Mouse (Mus musculus): Measurements from ENCODE around the gene Fam234a. TPM values are rescaled to one million over a fixed set of nuclear protein-coding genes. Genes with fewer than 3 reads are reported as not detected.
"Not testable (repeated sequence)": the region's sequence is repeated elsewhere in the genome, so short reads cannot be mapped to it uniquely, and the experiment has no call there.

Gene Fam234a
- total and polyA plus RNA-seq, 3 experiments = 0.10 TPM; not detected in 2

GRCm38 (mm10) chr17:26272586-26272985 is 28.5 kb upstream of the Fam234a start:
- H3K27ac ChIP-seq (ENCODE audit: control insufficient read depth, low read depth, low read length) = no peak overlapping the region
- no peak for TF ChIP-seq ELF1 (IDR thresholded peaks at IDR 0.05; ENCODE audit: low read depth, low read length)
- TF ChIP-seq TCF12 (IDR thresholded peaks at IDR 0.05; ENCODE audit: low read depth, low read length) = no peak
- TF ChIP-seq TBP (IDR thresholded peaks at IDR 0.05; ENCODE audit: low read depth, low read length) = 0 out of 2 replicates have a peak, but pooled peaks have one; percentile 34
- no peak for TF ChIP-seq ZNF384 (IDR thresholded peaks at IDR 0.05; ENCODE audit: low read depth, low read length)
- TF ChIP-seq MEF2A (IDR thresholded peaks at IDR 0.05; ENCODE audit: extremely low read depth, insufficient replicate concordance, low read depth, low read length, poor library complexity, severe bottlenecking) = no peak

GRCm38 (mm10) chr17:26269577-26269976 is 25.5 kb upstream of the Fam234a start:
- not testable (repeated sequence) for H3K79me2 ChIP-seq (ENCODE audit: control insufficient read depth, insufficient read depth, low read length, poor library complexity); H3K4me3 ChIP-seq (ENCODE audit: control insufficient read depth in 1 of 2, insufficient read depth in 1 of 2, low read depth in 2 of 2, low read length in 2 of 2); H3K9me3 ChIP-seq (replicated peaks; ENCODE audit: insufficient read depth, low read length); H3K4me1 ChIP-seq (ENCODE audit: control insufficient read depth in 1 of 2, insufficient read depth in 2 of 2, low read length in 2 of 2); H3K9ac ChIP-seq (ENCODE audit: control insufficient read depth, low read depth, low read length, poor library complexity, severe bottlenecking); H3K27me3 ChIP-seq (ENCODE audit: control insufficient read depth in 1 of 2, insufficient read depth in 2 of 2, low read length in 2 of 2); H3K27ac ChIP-seq (ENCODE audit: control insufficient read depth, low read depth, low read length); DNase-seq (ENCODE audit: low read depth, low spot score)
- H3K36me3 ChIP-seq (ENCODE audit: control insufficient read depth in 1 of 2, insufficient read depth in 2 of 2, low read length in 2 of 2) = peaks cover 9 to 55% of the 10 kb centered on the region in 2 experiments

More at GRCm38 (mm10) chr17:26272586-26272985, 28.5 kb upstream of the Fam234a start:
- H3K79me2 ChIP-seq (ENCODE audit: control insufficient read depth, insufficient read depth, low read length, poor library complexity) = no peaks in the 10 kb centered on the region; the same call in none of the 2 replicates
- peak; percentile 18 for DNase-seq (ENCODE audit: low read depth, low spot score)
- H3K9ac ChIP-seq (ENCODE audit: control insufficient read depth, low read depth, low read length, poor library complexity, severe bottlenecking) = no peak overlapping the region
- H3K36me3 ChIP-seq (ENCODE audit: control insufficient read depth in 1 of 2, insufficient read depth in 2 of 2, low read length in 2 of 2) = peaks cover 12 to 46% of the 10 kb centered on the region in 2 experiments
- H3K27me3 ChIP-seq (ENCODE audit: control insufficient read depth in 1 of 2, insufficient read depth in 2 of 2, low read length in 2 of 2) = no peaks in the 10 kb centered on the region
- peaks cover 0 to 4% of the 10 kb centered on the region in 2 experiments; a peak in 1 of 4 replicates for H3K4me1 ChIP-seq (ENCODE audit: control insufficient read depth in 1 of 2, insufficient read depth in 2 of 2, low read length in 2 of 2)
- H3K4me3 ChIP-seq (ENCODE audit: control insufficient read depth in 1 of 2, insufficient read depth in 1 of 2, low read depth in 2 of 2, low read length in 2 of 2) = no peak overlapping the region
- no peaks in the 10 kb centered on the region for H3K9me3 ChIP-seq (replicated peaks; ENCODE audit: insufficient read depth, low read length)

GRCm38 (mm10) chr17:26268851-26269250 is 24.8 kb upstream of the Fam234a start:
- peak; percentile 12; the same call in 1 of the 2 replicates for TF ChIP-seq SMC3 (IDR thresholded peaks at IDR 0.05; ENCODE audit: low read depth, low read length)
- peak; percentile 25 to 57 (median 48); a peak in 5 of 6 replicates for TF ChIP-seq CTCF (IDR thresholded peaks at IDR 0.05 in 2 of 3, conservative IDR thresholded peaks at IDR 0.05 in 1 of 3; ENCODE audit: control insufficient read depth in 1 of 3, insufficient read depth in 1 of 3, low read depth in 2 of 3, low read length in 3 of 3, poor library complexity in 1 of 3, severe bottlenecking in 1 of 3)
- TF ChIP-seq KAT2A (conservative IDR thresholded peaks at IDR 0.05; ENCODE audit: low read depth, low read length) = no peak
- peak; percentile 85 for TF ChIP-seq ZNF384 (IDR thresholded peaks at IDR 0.05; ENCODE audit: low read depth, low read length)
- peaks cover 16 to 58% of the 10 kb centered on the region in 2 experiments for H3K36me3 ChIP-seq (ENCODE audit: control insufficient read depth in 1 of 2, insufficient read depth in 2 of 2, low read length in 2 of 2)
- no peaks in the 10 kb centered on the region for H3K9me3 ChIP-seq (replicated peaks; ENCODE audit: insufficient read depth, low read length)
- H3K4me3 ChIP-seq (ENCODE audit: control insufficient read depth in 1 of 2, insufficient read depth in 1 of 2, low read depth in 2 of 2, low read length in 2 of 2) = no peak overlapping the region
- no peaks in the 10 kb centered on the region for H3K27me3 ChIP-seq (ENCODE audit: control insufficient read depth in 1 of 2, insufficient read depth in 2 of 2, low read length in 2 of 2)
- H3K4me1 ChIP-seq (ENCODE audit: control insufficient read depth in 1 of 2, insufficient read depth in 2 of 2, low read length in 2 of 2) = peaks cover 0 to 9% of the 10 kb centered on the region in 2 experiments; a peak in 1 of 4 replicates
- H3K27ac ChIP-seq (ENCODE audit: control insufficient read depth, low read depth, low read length) = no peak overlapping the region
- H3K9ac ChIP-seq (ENCODE audit: control insufficient read depth, low read depth, low read length, poor library complexity, severe bottlenecking) = no peak overlapping the region
- peaks cover 8% of the 10 kb centered on the region for H3K79me2 ChIP-seq (ENCODE audit: control insufficient read depth, insufficient read depth, low read length, poor library complexity)
- no peak for DNase-seq (ENCODE audit: low read depth, low spot score)
